Mouse (Mus musculus) urinary bladder, postnatal 4 days (tissue): ENCODE results near the gene Stim2.

Source experiments
- DNase-seq, 2 experiments: peaks; one replicate each; pipeline ENCODE4 v3.0.0; 2021 to 2022; ENCODE audit warnings: low spot score in 2 of 2

The Stim2 gene

GRCm38 (mm10) chr5:54049145-54049733, 50.9 kb downstream of the Stim2 start:
- DNase-seq = no peak

GRCm38 (mm10) chr5:54049940-54050339, 51.6 kb downstream of the Stim2 start:
- DNase-seq = no peak

GRCm38 (mm10) chr5:54051056-54051455, 52.8 kb downstream of the Stim2 start:
- DNase-seq = no peak

- DNase-seq = no peak
These were observed 53.9 kb downstream of the Stim2 start for GRCm38 (mm10) chr5:54052205-54052604.

- no peak for DNase-seq
These were observed 55.5 kb downstream of the Stim2 start for GRCm38 (mm10) chr5:54053673-54054366.

- no peak for DNase-seq
These were observed 58.0 kb downstream of the Stim2 start for GRCm38 (mm10) chr5:54056266-54056665.

GRCm38 (mm10) chr5:54059998-54060397, 61.7 kb downstream of the Stim2 start:
- DNase-seq = no peak

- DNase-seq = no peak
These were observed 63.8 kb downstream of the Stim2 start for GRCm38 (mm10) chr5:54062079-54062478.

GRCm38 (mm10) chr5:54067591-54067990, 69.3 kb downstream of the Stim2 start:
- no peak for DNase-seq

- no peak for DNase-seq
These were observed 72.2 kb downstream of the Stim2 start for GRCm38 (mm10) chr5:54070549-54070948.

- no peak for DNase-seq
These were observed 73.0 kb downstream of the Stim2 start for GRCm38 (mm10) chr5:54071288-54071687.

- DNase-seq = no peak
These were observed 73.4 kb downstream of the Stim2 start for GRCm38 (mm10) chr5:54071705-54072104.

- DNase-seq = no peak
These were observed 75.0 kb downstream of the Stim2 start for GRCm38 (mm10) chr5:54073291-54073690.

- DNase-seq = no peak
These were observed 81.7 kb downstream of the Stim2 start for GRCm38 (mm10) chr5:54079997-54080396.

- DNase-seq = no peak
These were observed 89.6 kb downstream of the Stim2 start for GRCm38 (mm10) chr5:54087912-54088311.

GRCm38 (mm10) chr5:54098219-54098618, 99.9 kb downstream of the Stim2 start:
- no peak for DNase-seq

GRCm38 (mm10) chr5:54100916-54101315, 102.6 kb downstream of the Stim2 start:
- no peak for DNase-seq

- no peak for DNase-seq
These were observed 103.0 kb downstream of the Stim2 start for GRCm38 (mm10) chr5:54101318-54101717.

- DNase-seq = no peak
These were observed 103.7 kb downstream of the Stim2 start for GRCm38 (mm10) chr5:54101960-54102359.

- DNase-seq = no peak
These were observed 108.4 kb downstream of the Stim2 start for GRCm38 (mm10) chr5:54106669-54107068.

GRCm38 (mm10) chr5:54107069-54107468, 108.8 kb downstream of the Stim2 start:
- no peak for DNase-seq

- DNase-seq = no peak
These were observed 110.8 kb downstream of the Stim2 start for GRCm38 (mm10) chr5:54109096-54109495.

- DNase-seq = no peak
These were observed 112.5 kb downstream of the Stim2 start for GRCm38 (mm10) chr5:54110789-54111188.

- no peak for DNase-seq
These were observed 115.0 kb downstream of the Stim2 start for GRCm38 (mm10) chr5:54113284-54113683.
